Comparison of ENCODE assay signal across 26 mouse cellular contexts in genomic region chr12:33255256-33255655, GRCm38 (mm10).
"Had no signal": no experiment of that assay in that cellular context is flagged by ENCODE, and none has a peak within 500 bp of the region (broad histone marks: within the 10 kb centered on the region; RNA-seq: fewer than 3 reads in every experiment).

No protein-coding gene starts in this region.

- H3K9me3 ChIP-seq: heart, embryonic 13.5 days; heart, embryonic 15.5 days; hindbrain, embryonic 10.5 days; hindbrain, embryonic 12.5 days; intestine, embryonic 15.5 days; limb, embryonic 12.5 days; limb, embryonic 15.5 days; liver, embryonic 12.5 days had no signal

- H3K36me3 ChIP-seq: heart, embryonic 15.5 days; limb, embryonic 15.5 days had no signal

- H3K4me2 ChIP-seq: heart, embryonic 11.5 days; heart, embryonic 13.5 days; heart, embryonic 15.5 days; hindbrain, embryonic 12.5 days; hindbrain, embryonic 14.5 days; intestine, embryonic 15.5 days; limb, embryonic 12.5 days; limb, embryonic 15.5 days; liver, embryonic 12.5 days had no signal

- H3K27ac ChIP-seq: heart, embryonic 13.5 days; heart, embryonic 15.5 days; hindbrain, embryonic 10.5 days; hindbrain, embryonic 12.5 days; hindbrain, embryonic 14.5 days; intestine, embryonic 15.5 days; layer of hippocampus, adult 2 months; limb, embryonic 12.5 days; limb, embryonic 15.5 days; liver, embryonic 12.5 days had no signal

- H3K9ac ChIP-seq: heart, embryonic 13.5 days; heart, embryonic 15.5 days; hindbrain, embryonic 12.5 days; hindbrain, embryonic 14.5 days; intestine, embryonic 15.5 days; limb, embryonic 12.5 days; limb, embryonic 15.5 days; liver, embryonic 12.5 days had no signal

- ATAC-seq: hindbrain, embryonic 16.5 days; inflammation-experienced regulatory T-cells, adult 6 months; intestine, embryonic 15.5 days; intestine, postnatal 0 days; liver, embryonic 12.5 days had no signal

- H3K4me3 ChIP-seq: gastrocnemius, adult 2 months; heart, embryonic 13.5 days; heart, embryonic 15.5 days; hindbrain, embryonic 10.5 days; hindbrain, embryonic 12.5 days; intestine, embryonic 15.5 days; layer of hippocampus, adult 2 months; limb, embryonic 12.5 days; limb, embryonic 15.5 days; liver, embryonic 12.5 days had no signal

- H3K27me3 ChIP-seq: heart, embryonic 13.5 days; heart, embryonic 15.5 days; hindbrain, embryonic 12.5 days; intestine, embryonic 15.5 days; limb, embryonic 12.5 days; limb, embryonic 15.5 days; liver, embryonic 12.5 days had no signal

- DNase-seq: gastrocnemius, adult 2 months; gastrocnemius, postnatal 10 days; gastrocnemius, postnatal 25 days; heart, adult 18-20 months; heart, postnatal 4 days; kidney, adult 18-20 months; kidney, adult 8-10 months; kidney, postnatal 10 days; kidney, postnatal 25 days; kidney, postnatal 4 days; layer of hippocampus, postnatal 36 days; left cerebral cortex, postnatal 4 days had no signal

- H3K4me1 ChIP-seq: liver, embryonic 12.5 days had no signal
